Mouse (Mus musculus) midbrain, postnatal 0 days (tissue): ENCODE measurements at regions not wholly inside any gene's neighbourhood (a gene's known extent, or its start where the extent isn't known, plus 50 kb on each side); places are given as distances from the start of the nearest gene placed in this dataset.
A peak's percentile ranks its signal among the peaks of the same experiment; 100 is the strongest.

Experiments
- ATAC-seq: fragments of 200-750 bp; cut with Nextera tagmentation; 2 replicates; pipeline ENCODE4 v1.8.0; 2017; ENCODE audit warnings: moderate number of reproducible peaks, mild to moderate bottlenecking, moderate TSS enrichment, moderate library complexity; ENCODE audit not compliant: low FRiP score
- DNase-seq: peaks from one replicate; pipeline ENCODE4 v3.0.0-alpha.2; 2015; ENCODE audit warnings: low spot score
- H3K27ac ChIP-seq: fragments of 300-500 bp; sonication (generic); 2 replicates; pipeline ENCODE4 v1.5.1; 2014; ENCODE audit warnings: low read depth, mild to moderate bottlenecking, low read length, mixed read lengths
- H3K27me3 ChIP-seq: fragments of 300-500 bp; sonication (generic); 2 replicates; pipeline ENCODE4 v1.6.1; 2014; ENCODE audit warnings: low read length, control low read depth, mixed read lengths; ENCODE audit not compliant: insufficient read depth
- H3K36me3 ChIP-seq: fragments of 300-500 bp; sonication (generic); 2 replicates; pipeline ENCODE4 v1.6.1; 2014; ENCODE audit warnings: low read length, control low read depth, mixed read lengths; ENCODE audit not compliant: insufficient read depth
- H3K4me1 ChIP-seq: fragments of 300-500 bp; sonication (generic); 2 replicates; pipeline ENCODE4 v1.6.1; 2014; ENCODE audit warnings: mild to moderate bottlenecking, control low read depth, antibody characterized with exemption, low read length, mixed read lengths; ENCODE audit not compliant: insufficient read depth
- H3K4me2 ChIP-seq: fragments of 300-500 bp; sonication (generic); 2 replicates; pipeline ENCODE4 v1.6.1; 2014; ENCODE audit warnings: low read depth, mild to moderate bottlenecking, low read length, mixed read lengths; ENCODE audit not compliant: poor library complexity, severe bottlenecking
- H3K4me3 ChIP-seq: fragments of 300-500 bp; sonication (generic); 2 replicates; pipeline ENCODE4 v1.5.1; 2014; ENCODE audit warnings: low read depth, mild to moderate bottlenecking, low read length, moderate library complexity
- H3K9ac ChIP-seq: fragments of 300-500 bp; sonication (generic); replicated peaks from 2 replicates; pipeline ENCODE4 v1.6.1; 2014; ENCODE audit warnings: mild to moderate bottlenecking, low read length, moderate library complexity, mixed read lengths; ENCODE audit not compliant: poor library complexity, severe bottlenecking
- H3K9me3 ChIP-seq: fragments of 300-500 bp; sonication (generic); 2 replicates; pipeline ENCODE4 v1.6.1; 2016; ENCODE audit warnings: low read length, control low read depth
- CTCF ChIP-seq: IDR thresholded peaks from 2 replicates; pipeline ENCODE4 v1.5.1; 2016; ENCODE audit warnings: antibody characterized with exemption, mild to moderate bottlenecking
- WGBS: fragments of 180-500 bp; shearing (Covaris S2); extraction: QIAGEN DNeasy Blood & Tissue Kit; methylation state at CpG from one replicate; pipeline ENCODE4 v1.1.7; 2014; 5-methylcytosine and 5-hydroxymethylcytosine counted together

GRCm38 (mm10) chr15:29077748-29078147 is 874.2 kb downstream of the Dnah5 start:
- TF ChIP-seq CTCF = no peak
- ATAC-seq (no peak), DNase-seq (no peak)
- Histone ChIP-seq H3K9me3 (no peaks in the 10 kb centered on the region), H3K27ac (no peak overlapping the region), H3K9ac (no peak overlapping the region), H3K36me3 (no peaks in the 10 kb centered on the region), H3K27me3 (no peaks in the 10 kb centered on the region), H3K4me2 (no peak overlapping the region), H3K4me3 (no peak overlapping the region), H3K4me1 (no peaks in the 10 kb centered on the region)

GRCm38 (mm10) chr15:29104541-29104940 is 901.0 kb downstream of the Dnah5 start:
- H3K36me3 ChIP-seq = no peaks in the 10 kb centered on the region
- H3K4me1 ChIP-seq = no peaks in the 10 kb centered on the region
- H3K27me3 ChIP-seq = no peaks in the 10 kb centered on the region
- H3K9ac ChIP-seq = no peak overlapping the region
- H3K4me2 ChIP-seq = no peak overlapping the region
- no peak overlapping the region for H3K27ac ChIP-seq
- WGBS = 70% methylated on average over 1 of the region's 1 CpGs
- no peak for TF ChIP-seq CTCF
- H3K9me3 ChIP-seq = no peaks in the 10 kb centered on the region
- ATAC-seq (no peak), DNase-seq (peak; percentile 7)
- no peak overlapping the region for H3K4me3 ChIP-seq

- DNase-seq (no peak), ATAC-seq (no peak)
- WGBS = 93% methylated on average over 2 of the region's 2 CpGs
- no peak for TF ChIP-seq CTCF
- no peaks in the 10 kb centered on the region for H3K27me3 ChIP-seq
- H3K36me3 ChIP-seq = no peaks in the 10 kb centered on the region
- no peaks in the 10 kb centered on the region for H3K9me3 ChIP-seq
- H3K4me1 ChIP-seq = no peaks in the 10 kb centered on the region
- H3K9ac ChIP-seq = no peak overlapping the region
- H3K4me3 ChIP-seq = no peak overlapping the region
- H3K27ac ChIP-seq = no peak overlapping the region
- H3K4me2 ChIP-seq = no peak overlapping the region
Measured at GRCm38 (mm10) chr15:29146631-29147030, 943.1 kb downstream of the Dnah5 start.
